Mouse (Mus musculus) spleen, adult 2 months (tissue): ENCODE data around the gene Lrr1. TPM values are rescaled to one million over a fixed set of nuclear protein-coding genes. Genes with fewer than 3 reads are reported as not detected.
A peak's percentile ranks its signal among the peaks of the same experiment; 100 is the strongest.

Source experiments
- DNase-seq, 2 experiments: peaks; one replicate each; pipeline versions ENCODE4 v3.0.0 to v3.0.0-alpha.2; 2012 to 2021; ENCODE audit warnings: low spot score in 2 of 2, low read depth in 1 of 2
- H3K27ac ChIP-seq: fragments of 200-500 bp; 2 replicates; pipeline ENCODE4 v1.5.1; 2012; ENCODE audit warnings: low read length, inconsistent platforms; ENCODE audit not compliant: insufficient read depth
- H3K27me3 ChIP-seq: fragments of 200-500 bp; 2 replicates; pipeline ENCODE4 v1.6.1; 2012; ENCODE audit warnings: mild to moderate bottlenecking, moderate library complexity, low read length, inconsistent platforms; ENCODE audit not compliant: control insufficient read depth, insufficient read depth
- H3K36me3 ChIP-seq: fragments of 200-500 bp; 2 replicates; pipeline ENCODE4 v1.6.1; 2012; ENCODE audit warnings: mild to moderate bottlenecking, low read length, inconsistent platforms; ENCODE audit not compliant: control insufficient read depth, insufficient read depth
- H3K4me1 ChIP-seq: fragments of 200-500 bp; 2 replicates; pipeline ENCODE4 v1.6.1; 2011; ENCODE audit warnings: inconsistent platforms; ENCODE audit not compliant: control insufficient read depth, insufficient read depth, insufficient read length
- H3K4me3 ChIP-seq: fragments of 200-500 bp; 2 replicates; pipeline ENCODE4 v1.5.1; 2011; ENCODE audit warnings: mild to moderate bottlenecking, inconsistent platforms; ENCODE audit not compliant: insufficient read depth, insufficient read length; ENCODE audit errors: extremely low read depth
- CTCF ChIP-seq: fragments of 200-500 bp; IDR thresholded peaks from 2 replicates; pipeline ENCODE4 v1.5.1; 2011; ENCODE audit warnings: mild to moderate bottlenecking, inconsistent platforms; ENCODE audit not compliant: insufficient read depth, insufficient read length, insufficient replicate concordance; ENCODE audit errors: extremely low read depth
- POLR2A ChIP-seq: fragments of 200-500 bp; IDR thresholded peaks from 2 replicates; pipeline ENCODE4 v1.6.1; 2011; ENCODE audit warnings: low read depth, low read length, inconsistent platforms
- WGBS: fragments of 180-500 bp; shearing (Covaris S2); methylation state at CpG from one replicate; pipeline ENCODE4 v1.1.7; 2018; 5-methylcytosine and 5-hydroxymethylcytosine counted together
- polyA plus RNA-seq: library from polyadenylated mRNA; depleted of rRNA; stranded (reverse); fragments of >200 nt; gene quantifications from 2 replicates; pipeline ENCODE4 v1.2.3, GENCODE M21; 2012

Lrr1 gene
- polyA plus RNA-seq, 1 experiment = 0.82 TPM

GRCm38 (mm10) chr12:69190522-69190921, 21.9 kb downstream of the Lrr1 start:
- H3K4me3 ChIP-seq = no peak overlapping the region
- 100% methylated on average over 1 of the region's 1 CpGs for WGBS
- no peaks in the 10 kb centered on the region for H3K27me3 ChIP-seq
- no peak for DNase-seq
- H3K27ac ChIP-seq = no peak overlapping the region
- no peak for TF ChIP-seq CTCF
- TF ChIP-seq POLR2A = no peak
- peaks cover 3% of the 10 kb centered on the region; the same call in 1 of the 2 replicates for H3K4me1 ChIP-seq
- peaks cover 3% of the 10 kb centered on the region for H3K36me3 ChIP-seq

- no peak for DNase-seq
- Histone ChIP-seq H3K27me3 (no peaks in the 10 kb centered on the region), H3K36me3 (peaks cover 3% of the 10 kb centered on the region), H3K27ac (no peak overlapping the region), H3K4me3 (no peak overlapping the region), H3K4me1 (peaks cover 4% of the 10 kb centered on the region; the same call in 1 of the 2 replicates)
- TF ChIP-seq CTCF (no peak), POLR2A (no peak)
- 84% methylated on average over 5 of the region's 5 CpGs for WGBS
Measured at GRCm38 (mm10) chr12:69191396-69191795, 22.8 kb downstream of the Lrr1 start.

GRCm38 (mm10) chr12:69192637-69193036, 24.0 kb downstream of the Lrr1 start:
- H3K4me3 ChIP-seq = no peak overlapping the region
- no peaks in the 10 kb centered on the region for H3K27me3 ChIP-seq
- peaks cover 2% of the 10 kb centered on the region; the same call in 1 of the 2 replicates for H3K4me1 ChIP-seq
- no peak for DNase-seq
- no peak overlapping the region for H3K27ac ChIP-seq
- WGBS = 96% methylated on average over 2 of the region's 2 CpGs
- TF ChIP-seq POLR2A (no peak), CTCF (no peak)
- peaks cover 3% of the 10 kb centered on the region for H3K36me3 ChIP-seq

- under 1% methylated on average over 72 of the region's 75 CpGs for WGBS
- DNase-seq = peak; percentile 28 to 57
- Histone ChIP-seq H3K4me3 (peak within 1 kb of the TSS; percentile 86), H3K4me1 (peaks cover 2% of the 10 kb centered on the region; the same call in 1 of the 2 replicates), H3K27ac (peak within 1 kb of the TSS; percentile 86), H3K27me3 (no peaks in the 10 kb centered on the region), H3K36me3 (peaks cover 5% of the 10 kb centered on the region)
- peak; percentile 70 for TF ChIP-seq POLR2A
- no peak for TF ChIP-seq CTCF
Measured at GRCm38 (mm10) chr12:69196444-69197377, 28.1 kb downstream of the Lrr1 start, which contains the start of gene Gm49383. Gm49383 (minus strand) TSS chr12:69197104.

GRCm38 (mm10) chr12:69197378-69198163, 29.0 kb downstream of the Lrr1 start:
- Histone ChIP-seq H3K36me3 (peaks cover 7% of the 10 kb centered on the region), H3K27ac (peak overlapping the region; percentile 86), H3K4me3 (peak overlapping the region; percentile 86), H3K4me1 (peaks cover 2% of the 10 kb centered on the region; the same call in 1 of the 2 replicates), H3K27me3 (no peaks in the 10 kb centered on the region)
- no peak for TF ChIP-seq POLR2A
- no peak for TF ChIP-seq CTCF
- peak; percentile 26 to 33 for DNase-seq
- under 1% methylated on average over 94 of the region's 94 CpGs for WGBS

GRCm38 (mm10) chr12:69198164-69198535, 29.5 kb downstream of the Lrr1 start, which contains the start of gene Dnaaf2:
Dnaaf2 (minus strand) TSS chr12:69198429.
- no peaks in the 10 kb centered on the region for H3K27me3 ChIP-seq
- whole genome bisulfite sequencing = 2% methylated on average over 18 of the region's 18 CpGs
- DNase-seq = peak in 1 of 2 experiments; percentile 42
- peak within 1 kb of the TSS; percentile 86 for H3K27ac ChIP-seq
- peaks cover 7% of the 10 kb centered on the region for H3K36me3 ChIP-seq
- H3K4me1 ChIP-seq = peaks cover 2% of the 10 kb centered on the region; the same call in 1 of the 2 replicates
- TF ChIP-seq POLR2A = no peak
- TF ChIP-seq CTCF = no peak
- peak within 1 kb of the TSS; percentile 86 for H3K4me3 ChIP-seq
